Mouse (Mus musculus) thymus, adult 2 months (tissue): Measurements from ENCODE around the gene Pate2. TPM values are rescaled to one million over a fixed set of nuclear protein-coding genes. Genes with fewer than 3 reads are reported as not detected.
"Not testable (repeated sequence)": the region's sequence is repeated elsewhere in the genome, so short reads cannot be mapped to it uniquely, and the experiment has no call there.

ENCODE experiments used
- DNase-seq: peaks from one replicate; pipeline ENCODE4 v3.0.0; 2021
- H3K27ac ChIP-seq: fragments of 200-500 bp; 2 replicates; pipeline ENCODE4 v1.5.1; 2012; ENCODE audit warnings: low read length, control low read depth; ENCODE audit not compliant: control insufficient read depth, insufficient read depth
- H3K27me3 ChIP-seq: fragments of 200-500 bp; 2 replicates; pipeline ENCODE4 v1.6.1; 2012; ENCODE audit warnings: mild to moderate bottlenecking, low read length, moderate library complexity, mixed read lengths; ENCODE audit not compliant: control insufficient read depth, insufficient read depth
- H3K36me3 ChIP-seq: fragments of 200-500 bp; 2 replicates; pipeline ENCODE4 v1.6.1; 2012; ENCODE audit warnings: mild to moderate bottlenecking, low read length, moderate library complexity; ENCODE audit not compliant: control insufficient read depth, insufficient read depth
- H3K4me1 ChIP-seq: fragments of 200-500 bp; replicated peaks from 2 replicates; pipeline ENCODE4 v1.6.1; 2012; ENCODE audit warnings: low read length; ENCODE audit not compliant: control insufficient read depth, insufficient read depth
- H3K4me3 ChIP-seq: fragments of 200-500 bp; 2 replicates; pipeline ENCODE4 v1.5.1; 2012; ENCODE audit warnings: mild to moderate bottlenecking, low read length, control low read depth, moderate library complexity; ENCODE audit not compliant: control insufficient read depth, insufficient read depth
- CTCF ChIP-seq: fragments of 200-500 bp; IDR thresholded peaks from 2 replicates; pipeline ENCODE4 v1.5.1; 2012; ENCODE audit warnings: mild to moderate bottlenecking, control low read depth, low read length, moderate library complexity, borderline replicate concordance; ENCODE audit not compliant: control insufficient read depth, poor library complexity, insufficient read depth; ENCODE audit errors: extremely low read depth
- POLR2A ChIP-seq: fragments of 200-500 bp; IDR thresholded peaks from 2 replicates; pipeline ENCODE4 v1.6.1; 2012; ENCODE audit warnings: mild to moderate bottlenecking, low read length, control low read depth, moderate library complexity; ENCODE audit not compliant: control insufficient read depth, poor library complexity, insufficient read depth; ENCODE audit errors: extremely low read depth
- WGBS: fragments of 180-500 bp; shearing (Covaris S2); methylation state at CpG from one replicate; pipeline ENCODE4 v1.1.7; 2018; 5-methylcytosine and 5-hydroxymethylcytosine counted together
- polyA plus RNA-seq: library from polyadenylated mRNA; depleted of rRNA; stranded (reverse); fragments of >200 nt; gene quantifications from 2 replicates; pipeline ENCODE4 v1.2.3, GENCODE M21; 2012

The Pate2 gene
- polyA plus RNA-seq, 1 experiment: 0.49 TPM

GRCm38 (mm10) chr9:35587674-35588073 is 17.6 kb downstream of the Pate2 start:
- H3K4me1 ChIP-seq: no peaks in the 10 kb centered on the region
- H3K4me3 ChIP-seq: no peak overlapping the region
- H3K36me3 ChIP-seq: no peaks in the 10 kb centered on the region
- 30% methylated on average over 1 of the region's 1 CpGs for WGBS
- TF ChIP-seq POLR2A: no peak
- no peak for TF ChIP-seq CTCF
- DNase-seq: no peak
- H3K27ac ChIP-seq: no peak overlapping the region
- no peaks in the 10 kb centered on the region for H3K27me3 ChIP-seq

DNA sequence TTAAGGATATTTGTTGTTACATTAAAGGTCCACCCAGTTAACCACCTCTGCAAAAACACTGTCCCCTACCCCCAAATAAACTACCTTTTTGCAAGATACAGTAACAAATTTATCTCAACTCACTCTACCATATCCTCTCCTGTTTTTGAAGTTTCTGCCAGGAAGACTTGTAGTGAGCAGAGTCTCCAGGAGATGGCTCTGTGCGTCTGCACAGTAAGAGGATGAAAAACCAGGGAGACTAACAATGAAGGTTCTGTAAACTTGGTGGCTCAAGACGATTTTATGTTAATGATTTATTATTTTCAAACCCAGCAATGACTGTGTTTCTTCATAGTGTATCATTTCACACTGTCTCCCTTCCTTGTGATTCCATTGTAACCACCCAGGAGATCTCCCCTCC is 22.8 kb downstream of the Pate2 start:
- no peaks in the 10 kb centered on the region for H3K4me1 ChIP-seq
- TF ChIP-seq CTCF (no peak), POLR2A (no peak)
- WGBS: 7% methylated on average over 2 of the region's 2 CpGs
- DNase-seq: no peak
- no peaks in the 10 kb centered on the region for H3K36me3 ChIP-seq
- H3K4me3 ChIP-seq: no peak overlapping the region
- H3K27ac ChIP-seq: no peak overlapping the region
- no peaks in the 10 kb centered on the region for H3K27me3 ChIP-seq

DNA sequence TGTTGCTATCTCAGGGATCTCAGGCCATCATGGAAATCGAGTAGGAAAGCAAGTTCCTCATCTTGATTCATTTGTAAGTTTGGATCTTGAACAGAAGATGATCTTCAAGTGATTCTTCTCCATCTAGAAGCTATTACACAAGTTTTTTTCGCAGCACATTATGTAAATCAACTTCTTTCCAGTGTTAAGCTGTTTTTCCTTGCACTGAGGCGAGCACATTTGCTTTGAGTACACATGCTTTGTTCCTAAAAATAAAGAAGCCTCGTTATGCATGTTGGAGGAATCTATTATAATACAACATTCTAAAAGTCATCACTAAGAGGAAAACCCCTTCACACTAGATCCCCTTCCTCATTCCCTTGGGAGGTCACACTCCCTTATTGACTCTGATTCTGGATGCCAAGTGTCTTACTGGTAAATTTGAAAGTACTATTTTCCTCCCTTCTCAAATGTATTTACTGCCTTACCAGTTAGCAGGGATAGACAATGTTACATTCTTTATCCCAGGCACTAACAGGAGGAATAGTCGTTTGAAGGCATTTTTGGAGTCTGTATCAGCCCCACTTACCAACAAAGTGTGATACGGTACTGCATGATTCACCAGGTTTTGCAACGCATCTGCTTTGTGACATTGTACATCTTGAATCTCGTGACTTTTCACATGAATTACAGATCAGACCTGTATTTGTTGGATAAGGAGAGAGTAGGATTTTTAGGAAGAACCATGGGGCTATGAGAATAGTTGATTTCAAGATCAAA is 37.7 kb downstream of the Pate2 start:
- H3K27me3 ChIP-seq: no peaks in the 10 kb centered on the region
- no peaks in the 10 kb centered on the region for H3K4me1 ChIP-seq
- H3K27ac ChIP-seq: no peak overlapping the region
- DNase-seq: no peak
- 73% methylated on average over 8 of the region's 8 CpGs for WGBS
- no peak overlapping the region for H3K4me3 ChIP-seq
- no peaks in the 10 kb centered on the region for H3K36me3 ChIP-seq
- TF ChIP-seq CTCF (no peak), POLR2A (no peak)

DNA sequence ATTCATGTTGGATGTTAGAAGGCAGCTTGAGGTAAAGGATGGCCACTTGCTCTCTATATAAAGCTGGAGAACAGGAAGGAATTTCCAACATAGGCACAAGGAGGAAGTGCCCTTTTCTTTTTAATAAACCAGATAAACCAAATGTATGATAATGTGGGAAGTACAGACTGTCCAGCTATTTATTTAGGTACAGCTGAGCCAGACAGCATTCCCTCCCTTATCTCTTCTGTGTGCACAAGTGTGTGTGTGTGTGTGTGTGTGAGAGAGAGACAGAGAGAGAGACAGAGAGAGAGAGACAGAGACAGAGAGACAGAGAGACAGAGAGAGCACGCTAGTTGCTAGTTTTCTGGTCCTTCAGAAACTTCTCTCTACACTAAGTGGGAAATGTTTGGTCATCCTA is 41.8 kb downstream of the Pate2 start, which contains the start of gene Pate4:
Gene Pate4, minus strand, starts transcription at position 101 of the 400 bp plus-strand sequence.
- Histone ChIP-seq H3K27ac (no peak within 1 kb of the TSS), H3K4me1 (no peaks in the 10 kb centered on the region), H3K36me3 (no peaks in the 10 kb centered on the region), H3K4me3 (no peak within 1 kb of the TSS), H3K27me3 (no peaks in the 10 kb centered on the region)
- no peak for DNase-seq
- no peak for TF ChIP-seq POLR2A
- WGBS: 81% methylated on average over 1 of the region's 1 CpGs

GRCm38 (mm10) chr9:35614005-35614404 is 43.9 kb downstream of the Pate2 start:
- 22% methylated on average over 2 of the region's 2 CpGs for WGBS
- H3K4me3 ChIP-seq: no peak overlapping the region

GRCm38 (mm10) chr9:35616784-35617183 is 46.7 kb downstream of the Pate2 start:
- H3K27ac ChIP-seq, H3K4me1 ChIP-seq, H3K4me3 ChIP-seq, DNase-seq, H3K36me3 ChIP-seq, H3K27me3 ChIP-seq: not testable (repeated sequence)
- WGBS: 70% methylated on average over 2 of the region's 2 CpGs

More at GRCm38 (mm10) chr9:35614005-35614404, 43.9 kb downstream of the Pate2 start:
- Histone ChIP-seq H3K27me3 (no peaks in the 10 kb centered on the region), H3K27ac (no peak overlapping the region), H3K36me3 (no peaks in the 10 kb centered on the region), H3K4me1 (no peaks in the 10 kb centered on the region)
- no peak for TF ChIP-seq POLR2A
- no peak for TF ChIP-seq CTCF
- DNase-seq: no peak

DNA sequence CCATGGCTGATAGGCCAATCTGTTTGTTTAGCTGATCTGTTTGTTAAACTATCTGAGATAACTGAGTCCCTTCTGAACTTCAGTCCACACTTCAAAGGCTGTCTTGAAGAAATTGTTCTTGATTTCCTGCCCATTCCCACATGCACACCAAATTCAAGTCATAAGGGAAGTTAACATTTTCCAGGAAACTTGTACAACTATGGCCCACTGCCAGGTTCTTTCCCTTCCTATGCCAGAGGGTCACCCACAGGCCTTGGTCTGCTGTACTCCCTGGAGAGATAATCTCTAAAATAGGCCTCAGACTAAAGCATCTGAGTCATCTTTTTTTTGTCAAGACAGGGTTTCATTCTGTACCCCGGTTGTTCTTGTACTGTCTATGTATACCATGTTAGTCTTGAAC is 62.9 kb downstream of the Pate2 start:
- H3K4me1 ChIP-seq: no peaks in the 10 kb centered on the region
- WGBS: 89% methylated on average over 1 of the region's 1 CpGs
- no peak for TF ChIP-seq CTCF
- no peak for TF ChIP-seq POLR2A
- no peak for DNase-seq
- no peak overlapping the region for H3K27ac ChIP-seq
- H3K4me3 ChIP-seq: no peak overlapping the region
- H3K36me3 ChIP-seq: no peaks in the 10 kb centered on the region
- no peaks in the 10 kb centered on the region for H3K27me3 ChIP-seq
